Mouse (Mus musculus): ENCODE measurements around the gene Rgl1. TPM values are rescaled to one million over a fixed set of nuclear protein-coding genes. Genes with fewer than 3 reads are reported as not detected.
A peak's percentile ranks its signal among the peaks of the same experiment; 100 is the strongest.
"Not testable (repeated sequence)": the region's sequence is repeated elsewhere in the genome, so short reads cannot be mapped to it uniquely, and the experiment has no call there.

Gene Rgl1
- polyA plus RNA-seq, 1 experiment from 2014 or later, result 47.1 TPM

DNA sequence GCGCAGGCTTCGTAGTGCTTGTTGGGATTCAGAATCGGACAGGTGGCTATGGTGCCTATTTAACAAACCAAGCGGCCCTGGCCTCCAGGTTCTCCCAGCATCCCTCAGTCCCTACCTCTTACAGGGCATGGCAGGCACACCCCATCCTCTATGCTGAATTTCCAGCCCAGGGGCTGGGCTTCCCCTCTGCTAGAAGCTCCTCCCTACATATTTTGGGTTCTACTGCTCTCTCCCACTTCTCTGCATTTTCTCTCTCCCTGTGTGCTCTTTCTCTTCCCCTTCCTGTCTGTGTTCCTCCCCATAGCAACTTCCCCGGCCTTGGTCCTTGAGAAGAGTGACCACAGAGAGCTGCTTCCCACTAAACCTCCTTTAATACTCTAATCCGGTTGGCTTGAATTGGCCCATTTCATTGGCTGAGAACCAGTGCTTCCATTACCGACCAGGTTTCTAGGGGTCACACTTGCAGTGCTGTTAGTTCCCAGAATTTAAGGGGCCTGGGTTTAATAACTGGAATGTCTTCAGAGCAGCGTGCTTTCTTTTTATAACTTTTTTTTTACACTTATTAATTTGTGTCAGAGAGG, 30.6 kb upstream of the Rgl1 start:
- Histone ChIP-seq H3K4me3 (no peak overlapping the region), H3K27me3 (no peaks in the 10 kb centered on the region), H3K4me2 (no peak overlapping the region), H3K4me1 (peaks cover 14% of the 10 kb centered on the region), H3K9me3 (no peaks in the 10 kb centered on the region), H3K36me3 (no peaks in the 10 kb centered on the region), H3K9ac (no peak overlapping the region), H3K27ac (no peak overlapping the region)
- ATAC-seq (ENCODE audit: borderline replicate concordance, extremely low read depth, low FRiP score, low TSS enrichment), result no peak
- WGBS, result 77% methylated on average over 8 of the region's 8 CpGs

DNA sequence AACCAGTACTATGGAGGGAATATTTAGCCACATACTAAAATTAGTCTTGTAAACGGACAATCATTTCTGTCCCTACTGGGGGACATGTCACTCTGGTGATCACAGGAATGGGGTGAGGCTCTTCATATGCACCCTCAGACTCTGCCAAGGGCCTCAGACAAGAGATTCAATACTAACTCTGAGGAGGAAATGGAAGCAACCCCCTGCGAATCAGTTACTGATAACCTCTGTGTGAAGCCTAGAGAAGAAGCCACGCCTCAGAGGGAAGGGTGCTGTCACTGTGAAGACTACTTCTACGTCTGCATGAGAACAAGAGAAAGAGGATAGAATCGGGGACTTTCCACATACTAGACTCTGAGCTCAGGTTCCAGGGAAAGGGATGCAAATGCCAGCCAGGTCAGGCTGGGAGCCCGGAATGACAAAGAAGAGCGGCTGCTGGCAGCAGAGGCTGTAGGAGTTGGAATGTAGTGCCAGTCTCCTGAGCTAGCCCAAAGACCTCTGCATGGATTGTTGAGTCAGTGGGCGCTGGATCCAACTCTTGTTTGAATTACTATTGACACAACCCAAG, 29.6 kb upstream of the Rgl1 start:
- no peak overlapping the region for H3K4me2 ChIP-seq
- no peak for ATAC-seq (ENCODE audit: borderline replicate concordance, extremely low read depth, low FRiP score, low TSS enrichment)
- no peak overlapping the region for H3K27ac ChIP-seq
- no peaks in the 10 kb centered on the region for H3K36me3 ChIP-seq
- H3K9me3 ChIP-seq, result no peaks in the 10 kb centered on the region
- H3K4me3 ChIP-seq, result no peak overlapping the region
- no peak overlapping the region for H3K9ac ChIP-seq
- WGBS, result 55% methylated on average over 8 of the region's 8 CpGs
- peaks cover 21% of the 10 kb centered on the region for H3K4me1 ChIP-seq
- no peaks in the 10 kb centered on the region for H3K27me3 ChIP-seq

DNA sequence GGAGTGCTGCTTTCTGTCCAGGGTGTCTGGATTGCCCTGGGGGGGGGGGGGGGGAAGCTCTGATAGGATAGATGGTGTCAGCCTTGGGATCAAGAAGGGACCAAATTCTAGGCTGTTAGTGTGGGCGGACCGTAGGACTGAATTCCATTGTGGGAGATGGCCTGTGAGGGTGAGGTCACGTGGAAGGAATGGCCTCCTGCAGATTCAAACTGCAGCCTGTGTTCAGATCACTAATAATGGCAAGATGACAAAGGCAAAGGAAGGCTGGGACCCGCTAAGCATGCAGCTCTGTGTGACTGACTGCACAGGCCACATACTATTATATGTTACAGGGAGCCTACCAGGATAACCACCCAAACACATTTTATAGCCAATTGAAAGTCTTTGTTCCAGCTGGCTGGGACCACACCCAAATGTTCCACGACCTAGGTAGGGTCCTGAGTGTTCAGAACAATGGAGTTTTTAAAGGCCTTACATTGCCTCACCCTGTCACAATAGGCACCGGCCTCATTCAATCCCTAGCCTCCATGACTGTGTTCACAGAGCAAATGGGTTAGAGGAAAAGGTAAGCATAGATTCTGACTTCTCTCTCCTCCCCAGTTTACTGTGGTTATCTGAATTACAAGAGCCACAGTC, 27.5 kb upstream of the Rgl1 start:
- Histone ChIP-seq H3K4me2 (no peak overlapping the region), H3K4me3 (no peak overlapping the region), H3K27ac (no peak overlapping the region), H3K27me3 (no peaks in the 10 kb centered on the region), H3K36me3 (no peaks in the 10 kb centered on the region), H3K4me1 (peaks cover 13% of the 10 kb centered on the region), H3K9ac (no peak overlapping the region), H3K9me3 (no peaks in the 10 kb centered on the region)
- no peak for ATAC-seq (ENCODE audit: borderline replicate concordance, extremely low read depth, low FRiP score, low TSS enrichment)
- 71% methylated on average over 6 of the region's 6 CpGs for WGBS

DNA sequence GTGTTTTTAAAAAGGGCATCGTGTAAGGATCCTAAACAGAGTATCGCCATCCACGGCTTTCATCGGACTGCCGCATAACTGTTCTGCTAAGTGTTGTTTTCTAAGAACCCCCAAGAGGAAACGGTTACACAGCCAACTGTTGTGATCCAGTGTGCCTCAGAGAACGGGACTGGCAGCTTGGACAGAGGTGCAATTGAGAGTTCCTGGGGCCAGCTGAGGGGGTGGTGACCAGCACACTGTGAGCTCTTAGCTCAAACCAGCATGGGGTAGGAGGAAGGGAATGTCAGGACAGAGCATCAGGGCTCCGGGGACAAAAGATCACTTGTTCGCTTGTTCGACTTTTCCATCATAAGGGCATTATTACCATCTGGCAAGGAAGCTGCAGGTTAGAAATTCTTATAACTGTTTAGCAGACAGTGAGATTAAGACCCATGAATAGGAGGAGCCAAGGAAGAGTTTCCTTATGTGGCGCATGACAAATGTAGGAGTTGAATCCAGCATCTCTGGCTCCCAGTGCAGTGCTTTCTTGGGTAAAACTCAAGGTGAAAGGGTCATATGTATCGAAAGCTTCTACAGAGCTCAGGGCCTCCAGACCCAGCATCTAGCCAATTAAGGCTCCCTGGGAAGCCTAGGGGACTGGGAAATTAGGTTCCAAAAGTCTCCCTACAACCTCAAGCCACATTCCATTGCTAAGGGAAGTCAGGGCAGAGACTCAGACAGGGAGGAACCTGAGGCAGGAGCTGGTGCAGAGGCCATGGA, 26.8 kb upstream of the Rgl1 start:
- WGBS, result 64% methylated on average over 12 of the region's 12 CpGs
- Histone ChIP-seq H3K27me3 (no peaks in the 10 kb centered on the region), H3K4me3 (no peak overlapping the region), H3K4me2 (no peak overlapping the region), H3K4me1 (peaks cover 16% of the 10 kb centered on the region), H3K27ac (no peak overlapping the region), H3K9me3 (no peaks in the 10 kb centered on the region), H3K9ac (no peak overlapping the region), H3K36me3 (no peaks in the 10 kb centered on the region)
- ATAC-seq (ENCODE audit: borderline replicate concordance, extremely low read depth, low FRiP score, low TSS enrichment), result no peak

DNA sequence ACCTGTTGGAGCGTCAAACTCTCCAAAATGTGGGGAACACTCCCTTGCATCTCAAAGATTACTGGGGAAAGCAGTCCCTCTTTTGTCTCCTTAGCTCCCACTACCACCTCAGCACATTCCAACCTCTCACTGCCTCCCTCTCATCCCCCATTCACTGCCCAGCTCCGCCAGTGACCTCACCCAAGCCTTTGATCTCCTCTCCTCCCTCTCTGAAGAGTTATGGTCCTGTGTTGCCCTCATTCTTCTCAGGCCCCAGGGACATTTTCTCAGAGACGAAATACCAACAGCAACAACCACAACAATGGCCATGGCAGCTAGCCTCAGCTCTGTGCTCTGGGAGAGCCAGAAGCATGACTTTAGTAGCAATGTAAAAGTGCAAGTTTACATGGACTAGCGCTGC, 25.1 kb upstream of the Rgl1 start:
- no peaks in the 10 kb centered on the region for H3K27me3 ChIP-seq
- WGBS, result 34% methylated on average over 4 of the region's 4 CpGs
- no peak overlapping the region for H3K4me3 ChIP-seq
- no peak for ATAC-seq (ENCODE audit: borderline replicate concordance, extremely low read depth, low FRiP score, low TSS enrichment)
- H3K27ac ChIP-seq, result peak overlapping the region; percentile 57
- no peaks in the 10 kb centered on the region for H3K36me3 ChIP-seq
- H3K4me2 ChIP-seq, result no peak overlapping the region
- peaks cover 20% of the 10 kb centered on the region for H3K4me1 ChIP-seq
- H3K9ac ChIP-seq, result no peak overlapping the region
- no peaks in the 10 kb centered on the region for H3K9me3 ChIP-seq

DNA sequence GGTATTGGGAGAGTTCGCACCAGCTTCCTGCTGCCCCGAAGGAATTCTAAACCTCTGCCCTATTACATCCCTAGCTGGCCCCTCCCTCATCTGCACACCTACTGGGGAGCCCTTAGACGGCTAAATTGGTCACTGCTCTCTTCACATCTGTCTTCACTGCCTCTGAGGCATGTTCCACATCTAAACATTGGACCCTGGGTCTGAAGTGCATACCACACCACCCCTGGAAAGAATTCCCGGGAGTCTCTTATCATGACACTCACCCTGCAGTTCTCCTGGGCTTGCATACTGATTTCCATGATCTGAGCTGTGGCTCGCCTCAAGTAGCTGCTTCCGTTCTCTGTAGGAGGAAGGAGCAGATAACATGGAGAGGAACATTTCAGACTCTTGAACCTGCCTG, 24.7 kb upstream of the Rgl1 start:
- H3K36me3 ChIP-seq, result no peaks in the 10 kb centered on the region
- H3K27me3 ChIP-seq, result no peaks in the 10 kb centered on the region
- H3K9me3 ChIP-seq, result no peaks in the 10 kb centered on the region
- H3K4me2 ChIP-seq, result peak overlapping the region; percentile 3; the same call in 1 of the 2 replicates
- H3K4me1 ChIP-seq, result peaks cover 17% of the 10 kb centered on the region; the same call in 1 of the 2 replicates
- no peak overlapping the region for H3K9ac ChIP-seq
- peak; percentile 82 for ATAC-seq (ENCODE audit: borderline replicate concordance, extremely low read depth, low FRiP score, low TSS enrichment)
- WGBS, result 9% methylated on average over 6 of the region's 6 CpGs
- H3K4me3 ChIP-seq, result no peak overlapping the region
- H3K27ac ChIP-seq, result peak overlapping the region; percentile 57

DNA sequence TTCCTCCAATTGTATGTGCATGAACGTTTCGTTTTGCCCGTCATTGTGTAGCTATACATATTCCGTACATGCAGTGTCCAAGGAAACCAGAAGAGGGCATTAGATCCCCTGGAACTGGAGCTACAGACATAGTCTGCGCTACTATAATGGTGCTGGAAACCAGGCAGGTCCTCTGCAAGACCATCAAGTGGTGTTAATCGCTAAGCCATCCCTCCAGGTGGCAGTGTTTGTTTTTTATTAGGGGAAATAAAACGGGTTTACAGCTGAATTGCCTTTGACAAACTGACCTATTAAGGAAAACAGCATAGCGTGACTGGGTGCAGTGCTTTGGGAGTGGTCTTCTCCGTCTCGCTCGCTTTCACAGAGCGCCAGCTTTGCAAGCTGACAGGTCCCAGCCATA, 24.1 kb upstream of the Rgl1 start:
- H3K9me3 ChIP-seq, result no peaks in the 10 kb centered on the region
- H3K4me1 ChIP-seq, result peaks cover 14% of the 10 kb centered on the region; the same call in 1 of the 2 replicates
- no peak overlapping the region; the same call in 1 of the 2 replicates for H3K27ac ChIP-seq
- 35% methylated on average over 12 of the region's 12 CpGs for WGBS
- no peak overlapping the region for H3K9ac ChIP-seq
- H3K27me3 ChIP-seq, result no peaks in the 10 kb centered on the region
- no peak for ATAC-seq (ENCODE audit: borderline replicate concordance, extremely low read depth, low FRiP score, low TSS enrichment)
- H3K4me3 ChIP-seq, result no peak overlapping the region
- H3K4me2 ChIP-seq, result peak overlapping the region; percentile 3; the same call in 1 of the 2 replicates
- H3K36me3 ChIP-seq, result no peaks in the 10 kb centered on the region

DNA sequence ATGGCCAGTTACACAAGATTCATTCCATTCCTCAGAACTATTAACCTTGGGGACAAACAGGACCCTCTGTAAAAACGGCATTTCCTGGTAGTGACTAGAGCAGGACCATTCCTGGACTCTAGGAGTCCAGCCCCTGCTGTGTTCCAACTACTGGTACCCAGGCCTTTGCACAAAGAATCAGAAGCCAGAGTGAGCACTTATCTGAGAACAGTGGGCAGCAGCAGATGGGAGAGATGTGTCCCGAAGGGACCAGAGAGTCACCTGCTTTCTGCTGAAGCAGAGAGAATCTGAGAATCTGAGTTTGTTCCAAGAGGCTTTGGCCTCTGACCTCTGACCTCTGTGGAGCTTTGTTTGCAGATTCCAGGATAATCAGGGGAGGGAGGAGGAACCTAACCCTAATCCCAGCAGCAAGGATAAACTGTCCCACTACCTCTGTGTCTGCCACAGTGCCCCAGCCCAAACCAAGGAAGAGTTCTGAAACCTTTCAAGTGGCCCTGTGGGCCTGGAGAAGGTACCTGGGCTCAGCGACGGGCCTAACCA, 22.0 kb upstream of the Rgl1 start:
- ATAC-seq (ENCODE audit: borderline replicate concordance, extremely low read depth, low FRiP score, low TSS enrichment), result no peak
- H3K9ac ChIP-seq, result no peak overlapping the region
- no peaks in the 10 kb centered on the region for H3K9me3 ChIP-seq
- no peak overlapping the region for H3K4me3 ChIP-seq
- no peaks in the 10 kb centered on the region for H3K27me3 ChIP-seq
- H3K27ac ChIP-seq, result 0 out of 2 replicates have a peak overlapping the region, but pooled peaks have one; percentile 5
- WGBS, result 34% methylated on average over 4 of the region's 4 CpGs
- H3K36me3 ChIP-seq, result no peaks in the 10 kb centered on the region
- H3K4me1 ChIP-seq, result peaks cover 14% of the 10 kb centered on the region; the same call in 1 of the 2 replicates
- no peak overlapping the region for H3K4me2 ChIP-seq

DNA sequence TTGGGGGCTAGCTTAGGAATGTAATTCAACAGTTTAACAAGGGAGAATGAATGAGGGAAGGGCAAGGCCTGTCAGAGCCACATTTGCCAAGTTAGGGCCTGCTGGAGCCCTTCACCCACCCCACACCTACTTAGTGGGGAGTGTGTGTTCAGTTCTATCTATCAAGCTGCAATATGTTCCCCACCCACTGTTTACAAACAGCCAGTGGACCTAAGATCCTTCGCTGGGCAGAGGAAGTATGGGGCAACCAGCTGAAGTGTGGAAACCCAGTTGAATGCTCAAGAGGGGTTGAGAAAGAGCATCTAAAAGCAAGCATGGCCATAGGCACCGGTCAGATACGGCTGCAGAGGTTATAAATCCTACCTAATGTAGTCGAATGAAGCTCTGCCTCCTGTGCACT, 20.8 kb upstream of the Rgl1 start:
- Histone ChIP-seq H3K27me3 (no peaks in the 10 kb centered on the region), H3K9ac (no peak overlapping the region), H3K4me2 (no peak overlapping the region), H3K27ac (no peak overlapping the region), H3K9me3 (no peaks in the 10 kb centered on the region), H3K4me3 (no peak overlapping the region), H3K36me3 (no peaks in the 10 kb centered on the region), H3K4me1 (peaks cover 14% of the 10 kb centered on the region; the same call in 1 of the 2 replicates)
- 82% methylated on average over 4 of the region's 4 CpGs for WGBS
- ATAC-seq (ENCODE audit: borderline replicate concordance, extremely low read depth, low FRiP score, low TSS enrichment), result no peak

DNA sequence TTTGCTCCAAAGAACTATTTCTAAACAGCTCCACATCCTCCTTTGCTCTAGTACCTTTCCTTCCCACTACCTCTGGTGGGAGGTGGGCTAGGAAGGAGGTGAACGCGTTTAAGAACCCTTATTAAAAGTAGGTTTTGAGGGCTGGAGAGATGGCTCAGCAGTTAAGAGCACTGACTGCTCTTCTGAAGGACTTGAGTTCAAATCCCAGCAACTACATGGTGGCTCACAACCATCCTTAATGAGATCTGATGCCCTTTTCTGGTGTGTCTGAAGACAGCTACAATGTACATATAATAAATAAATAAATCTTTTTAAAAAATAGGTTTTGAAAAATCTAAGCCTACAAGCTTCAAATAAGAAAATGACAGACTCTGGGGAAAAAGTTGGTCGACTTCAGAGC, 19.3 kb upstream of the Rgl1 start:
- not testable (repeated sequence) for H3K36me3 ChIP-seq; H3K4me2 ChIP-seq; H3K9ac ChIP-seq; H3K27me3 ChIP-seq; H3K4me1 ChIP-seq; H3K27ac ChIP-seq; H3K4me3 ChIP-seq; H3K9me3 ChIP-seq; ATAC-seq (ENCODE audit: borderline replicate concordance, extremely low read depth, low FRiP score, low TSS enrichment)
- WGBS, result 82% methylated on average over 3 of the region's 3 CpGs

DNA sequence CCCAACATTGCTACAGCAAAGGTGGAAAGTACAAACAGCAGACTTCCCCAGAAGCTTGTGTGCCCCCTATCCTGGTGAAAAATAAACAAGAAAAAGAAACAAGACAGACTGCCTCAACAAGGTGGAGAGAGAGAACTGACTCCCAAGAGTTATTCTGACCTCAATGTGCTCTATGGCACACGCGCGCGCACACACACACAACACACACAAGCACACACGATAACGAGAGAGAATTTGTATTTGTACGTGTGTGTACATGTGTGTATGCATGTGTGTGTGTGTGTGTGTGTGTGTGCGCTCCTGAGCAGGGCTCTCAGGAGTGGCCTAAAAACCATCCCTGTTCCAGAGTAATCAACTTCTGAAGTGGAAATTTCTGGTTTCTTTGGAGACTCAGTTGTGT, 18.5 kb upstream of the Rgl1 start:
- ATAC-seq (ENCODE audit: borderline replicate concordance, extremely low read depth, low FRiP score, low TSS enrichment), result no peak
- Histone ChIP-seq H3K9me3 (no peaks in the 10 kb centered on the region), H3K4me2 (no peak overlapping the region), H3K9ac (no peak overlapping the region), H3K4me3 (no peak overlapping the region), H3K36me3 (no peaks in the 10 kb centered on the region), H3K27ac (no peak overlapping the region), H3K4me1 (0 out of 2 replicates have a peak, but pooled peaks cover 7% of the 10 kb centered on the region), H3K27me3 (no peaks in the 10 kb centered on the region)
- WGBS, result 88% methylated on average over 8 of the region's 8 CpGs

Measured in lung, embryonic 15.5 days (tissue).